Mouse (Mus musculus) thymus, adult 2 months (tissue): ENCODE results near the gene Rtn4rl2. TPM values are rescaled to one million over a fixed set of nuclear protein-coding genes. Genes with fewer than 3 reads are reported as not detected.
"Not testable (repeated sequence)": the region's sequence is repeated elsewhere in the genome, so short reads cannot be mapped to it uniquely, and the experiment has no call there.

ENCODE experiments used
- DNase-seq: peaks from one replicate; pipeline ENCODE4 v3.0.0; 2021
- H3K27ac ChIP-seq: fragments of 200-500 bp; 2 replicates; pipeline ENCODE4 v1.5.1; 2012; ENCODE audit warnings: low read length, control low read depth; ENCODE audit not compliant: control insufficient read depth, insufficient read depth
- H3K27me3 ChIP-seq: fragments of 200-500 bp; 2 replicates; pipeline ENCODE4 v1.6.1; 2012; ENCODE audit warnings: mild to moderate bottlenecking, low read length, moderate library complexity, mixed read lengths; ENCODE audit not compliant: control insufficient read depth, insufficient read depth
- H3K36me3 ChIP-seq: fragments of 200-500 bp; 2 replicates; pipeline ENCODE4 v1.6.1; 2012; ENCODE audit warnings: mild to moderate bottlenecking, low read length, moderate library complexity; ENCODE audit not compliant: control insufficient read depth, insufficient read depth
- H3K4me1 ChIP-seq: fragments of 200-500 bp; replicated peaks from 2 replicates; pipeline ENCODE4 v1.6.1; 2012; ENCODE audit warnings: low read length; ENCODE audit not compliant: control insufficient read depth, insufficient read depth
- H3K4me3 ChIP-seq: fragments of 200-500 bp; 2 replicates; pipeline ENCODE4 v1.5.1; 2012; ENCODE audit warnings: mild to moderate bottlenecking, low read length, control low read depth, moderate library complexity; ENCODE audit not compliant: control insufficient read depth, insufficient read depth
- CTCF ChIP-seq: fragments of 200-500 bp; IDR thresholded peaks from 2 replicates; pipeline ENCODE4 v1.5.1; 2012; ENCODE audit warnings: mild to moderate bottlenecking, control low read depth, low read length, moderate library complexity, borderline replicate concordance; ENCODE audit not compliant: control insufficient read depth, poor library complexity, insufficient read depth; ENCODE audit errors: extremely low read depth
- POLR2A ChIP-seq: fragments of 200-500 bp; IDR thresholded peaks from 2 replicates; pipeline ENCODE4 v1.6.1; 2012; ENCODE audit warnings: mild to moderate bottlenecking, low read length, control low read depth, moderate library complexity; ENCODE audit not compliant: control insufficient read depth, poor library complexity, insufficient read depth; ENCODE audit errors: extremely low read depth
- WGBS: fragments of 180-500 bp; shearing (Covaris S2); methylation state at CpG from one replicate; pipeline ENCODE4 v1.1.7; 2018; 5-methylcytosine and 5-hydroxymethylcytosine counted together
- polyA plus RNA-seq: library from polyadenylated mRNA; depleted of rRNA; stranded (reverse); fragments of >200 nt; gene quantifications from 2 replicates; pipeline ENCODE4 v1.2.3, GENCODE M21; 2012

Gene Rtn4rl2
- polyA plus RNA-seq, 1 experiment, result 1.8 TPM

DNA sequence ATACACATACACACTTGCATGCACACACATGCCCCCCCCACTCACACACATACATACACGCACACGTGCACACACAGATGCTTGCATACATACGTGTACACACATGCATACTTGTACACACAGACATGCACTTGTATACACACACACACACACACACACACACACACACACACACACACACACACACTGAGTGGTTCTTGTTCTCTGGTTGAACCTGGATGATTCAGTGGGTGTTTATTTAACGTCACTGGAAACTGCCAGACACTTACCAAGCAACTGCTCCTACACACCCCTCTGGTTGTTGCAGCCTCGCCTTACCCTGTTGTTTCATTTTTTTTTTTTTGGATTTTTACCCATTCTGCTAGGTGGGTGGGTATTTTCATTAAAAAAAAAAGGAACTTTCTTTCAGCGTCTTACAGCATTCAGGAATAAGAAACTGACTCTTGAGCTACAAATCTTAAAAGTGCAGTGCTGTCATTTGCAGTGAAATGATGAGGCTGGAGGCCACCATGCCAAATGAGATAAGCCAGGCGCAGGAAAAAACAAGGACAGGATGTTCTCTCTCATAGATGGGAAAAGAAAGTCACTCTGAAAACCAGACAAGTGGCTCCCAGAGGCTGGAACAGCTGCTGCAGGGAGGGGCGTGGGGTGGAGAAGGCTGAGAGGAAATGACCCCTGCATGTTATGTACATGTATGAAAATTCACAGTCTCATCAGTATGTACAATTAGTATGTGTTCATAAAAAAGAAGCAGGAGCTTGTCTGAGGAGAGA is 30.2 kb upstream of the Rtn4rl2 start:
- no peaks in the 10 kb centered on the region for H3K36me3 ChIP-seq
- no peak for TF ChIP-seq CTCF
- 73% methylated on average over 8 of the region's 8 CpGs for WGBS
- H3K27me3 ChIP-seq, result no peaks in the 10 kb centered on the region
- no peaks in the 10 kb centered on the region for H3K4me1 ChIP-seq
- no peak overlapping the region for H3K4me3 ChIP-seq
- H3K27ac ChIP-seq, result no peak overlapping the region
- DNase-seq, result no peak

GRCm38 (mm10) chr2:84915330-84915729 is 28.8 kb upstream of the Rtn4rl2 start:
- H3K4me3 ChIP-seq, result no peak overlapping the region
- H3K4me1 ChIP-seq, result no peaks in the 10 kb centered on the region
- no peaks in the 10 kb centered on the region for H3K36me3 ChIP-seq
- TF ChIP-seq POLR2A (no peak), CTCF (no peak)
- WGBS, result 88% methylated on average over 3 of the region's 3 CpGs
- DNase-seq, result no peak
- H3K27ac ChIP-seq, result no peak overlapping the region
- no peaks in the 10 kb centered on the region for H3K27me3 ChIP-seq

GRCm38 (mm10) chr2:84913881-84914280 is 27.4 kb upstream of the Rtn4rl2 start:
- no peak for DNase-seq
- Histone ChIP-seq H3K4me3 (no peak overlapping the region), H3K27me3 (no peaks in the 10 kb centered on the region), H3K36me3 (no peaks in the 10 kb centered on the region), H3K4me1 (no peaks in the 10 kb centered on the region), H3K27ac (no peak overlapping the region)
- WGBS, result 98% methylated on average over 5 of the region's 5 CpGs
- TF ChIP-seq CTCF (no peak), POLR2A (no peak)

GRCm38 (mm10) chr2:84912722-84913121 is 26.2 kb upstream of the Rtn4rl2 start:
- Histone ChIP-seq H3K27me3 (no peaks in the 10 kb centered on the region), H3K4me1 (no peaks in the 10 kb centered on the region), H3K36me3 (no peaks in the 10 kb centered on the region), H3K4me3 (no peak overlapping the region), H3K27ac (no peak overlapping the region)
- 88% methylated on average over 3 of the region's 3 CpGs for WGBS
- no peak for TF ChIP-seq CTCF
- no peak for TF ChIP-seq POLR2A
- DNase-seq, result no peak

DNA sequence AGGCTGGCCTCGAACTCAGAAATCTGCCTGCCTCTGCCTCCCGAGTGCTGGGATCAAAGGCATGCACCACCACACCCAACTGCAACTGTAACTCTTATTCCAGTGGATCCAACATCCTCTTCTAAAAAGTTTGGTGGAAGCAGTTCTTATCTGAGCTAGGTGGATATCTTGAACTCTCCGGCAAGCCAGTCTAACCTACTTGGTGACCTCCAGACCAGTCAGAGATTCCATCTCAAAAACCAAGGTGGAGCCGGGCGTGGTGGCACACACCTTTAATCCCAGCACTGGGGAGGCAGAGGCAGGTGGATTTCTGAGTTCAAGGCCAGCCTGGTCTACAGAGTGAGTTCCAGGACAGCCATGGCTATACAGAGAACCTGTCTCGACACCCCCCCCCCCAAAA is 10.2 kb upstream of the Rtn4rl2 start:
- WGBS, result 96% methylated on average over 6 of the region's 6 CpGs
- not testable (repeated sequence) for H3K27ac ChIP-seq, H3K36me3 ChIP-seq, H3K4me3 ChIP-seq, DNase-seq, H3K27me3 ChIP-seq, H3K4me1 ChIP-seq

DNA sequence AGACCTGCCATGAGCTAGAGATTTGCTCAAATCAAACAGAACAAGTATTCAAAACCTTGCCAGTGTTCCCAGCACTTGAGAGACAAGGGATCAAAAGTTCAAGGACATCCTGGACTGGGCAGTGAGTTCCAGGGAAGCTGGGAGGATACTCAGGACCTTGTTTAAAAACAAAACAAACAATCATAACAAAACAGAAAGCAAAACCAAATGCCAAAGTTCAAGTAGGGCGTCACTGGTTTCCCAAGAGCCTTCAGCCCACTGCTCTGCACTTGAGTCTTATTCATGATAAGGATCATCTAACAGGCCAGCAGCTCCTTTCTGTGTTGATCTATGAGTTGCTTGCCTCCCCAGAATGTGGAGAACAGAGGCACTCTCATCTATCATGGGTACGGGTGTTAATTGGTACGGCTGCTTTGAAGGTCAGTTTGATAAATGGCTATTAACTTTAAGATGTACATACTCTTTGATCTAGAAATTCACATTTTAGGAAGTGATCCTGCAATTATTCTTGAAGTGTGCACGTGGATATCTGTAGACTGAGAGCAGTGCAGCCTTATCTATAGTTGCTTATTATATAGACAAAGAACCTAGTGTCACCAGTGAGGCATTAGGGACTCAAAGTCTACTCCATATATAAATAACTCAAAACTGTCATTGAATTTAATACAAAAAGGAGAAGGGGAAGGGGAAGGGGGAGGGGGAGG is 9.1 kb upstream of the Rtn4rl2 start:
- WGBS, result 72% methylated on average over 4 of the region's 4 CpGs

GRCm38 (mm10) chr2:84893359-84893758 is 6.8 kb upstream of the Rtn4rl2 start:
- Histone ChIP-seq H3K4me3 (no peak overlapping the region), H3K27ac (no peak overlapping the region), H3K27me3 (no peaks in the 10 kb centered on the region; the same call in 1 of the 2 replicates), H3K4me1 (0 out of 2 replicates have a peak, but pooled peaks cover 6% of the 10 kb centered on the region), H3K36me3 (no peaks in the 10 kb centered on the region)
- no peak for DNase-seq
- TF ChIP-seq CTCF (no peak), POLR2A (no peak)
- 74% methylated on average over 6 of the region's 6 CpGs for WGBS

More for the DNA sequence above, 9.1 kb upstream of the Rtn4rl2 start:
- Histone ChIP-seq H3K4me3 (no peak overlapping the region), H3K36me3 (no peaks in the 10 kb centered on the region), H3K4me1 (no peaks in the 10 kb centered on the region), H3K27ac (no peak overlapping the region), H3K27me3 (no peaks in the 10 kb centered on the region; the same call in 1 of the 2 replicates)
- no peak for DNase-seq
- TF ChIP-seq CTCF, result no peak
- no peak for TF ChIP-seq POLR2A
